ENCODE assay signal across 21 mouse cellular contexts in genomic region chr14:23244446-23244845, GRCm38 (mm10).
DNase-seq lines count a peak whose midpoint lies in the region; ATAC-seq lines count a peak whose summit lies in the region.
"Had no signal": no experiment of that assay in that cellular context is flagged by ENCODE, and none has a peak within 500 bp of the region (broad histone marks: within the 10 kb centered on the region; RNA-seq: fewer than 3 reads in every experiment).

No protein-coding gene starts in this region.

- peak overlapping the region; percentile 96 for H3K27ac ChIP-seq in heart, embryonic 13.5 days (replicated peaks)
- H3K27ac ChIP-seq: hindbrain, embryonic 12.5 days; midbrain, embryonic 13.5 days; stomach, embryonic 15.5 days had no signal

- DNase-seq in heart, postnatal 25 days (ENCODE audit: low spot score), result no peak
- DNase-seq in kidney, postnatal 10 days, result peak; percentile 42
- no peak for DNase-seq in kidney, postnatal 25 days
- peak; percentile 44 for DNase-seq in kidney, postnatal 14 days
- DNase-seq in adrenal gland, adult 2 months, result no peak
- DNase-seq: adrenal gland, postnatal 14 days; cerebellum, adult 8-10 months; gastrocnemius, postnatal 36 days; layer of hippocampus, postnatal 36 days; left cerebral cortex, postnatal 4 days; lung, postnatal 4 days; right cerebral cortex, adult 18-20 months; spleen, adult 18-20 months; thymus, postnatal 14 days had no signal

- no peak for ATAC-seq in heart, embryonic 13.5 days (ENCODE audit: extremely low read depth, insufficient number of reproducible peaks, low FRiP score, low TSS enrichment)
- ATAC-seq in erythroid progenitor cell, adult 5-6 weeks (replicated peaks; ENCODE audit: low FRiP score, poor library complexity, severe bottlenecking), result no peak
- ATAC-seq: CD4-positive, CD25-positive, alpha-beta regulatory T cell, adult 4 months; intestine, postnatal 0 days; midbrain, embryonic 13.5 days had no signal

- H3K36me3 ChIP-seq in heart, embryonic 13.5 days, result no peaks in the 10 kb centered on the region
- H3K36me3 ChIP-seq: hindbrain, embryonic 12.5 days; midbrain, embryonic 13.5 days; stomach, embryonic 15.5 days had no signal

- no peaks in the 10 kb centered on the region for H3K27me3 ChIP-seq in heart, embryonic 13.5 days (replicated peaks)
- H3K27me3 ChIP-seq: hindbrain, embryonic 12.5 days; midbrain, embryonic 13.5 days; stomach, embryonic 15.5 days had no signal

- no peak overlapping the region for H3K4me3 ChIP-seq in heart, embryonic 13.5 days
- H3K4me3 ChIP-seq: hindbrain, embryonic 12.5 days; midbrain, embryonic 13.5 days; stomach, embryonic 15.5 days had no signal

- WGBS in heart, embryonic 13.5 days, result 69% methylated on average over 5 of the region's 5 CpGs

- H3K9ac ChIP-seq in heart, embryonic 13.5 days, result 0 out of 2 replicates have a peak overlapping the region, but pooled peaks have one; percentile 37
- H3K9ac ChIP-seq: hindbrain, embryonic 12.5 days; midbrain, embryonic 13.5 days; stomach, embryonic 15.5 days had no signal

- intact Hi-C loops in heart, postnatal 25 days (cut with DNase I), result no loop called here

- H3K4me2 ChIP-seq in heart, embryonic 13.5 days, result peak overlapping the region; percentile 31
- H3K4me2 ChIP-seq: hindbrain, embryonic 12.5 days; midbrain, embryonic 13.5 days; stomach, embryonic 15.5 days had no signal

- peaks cover 20% of the 10 kb centered on the region for H3K4me1 ChIP-seq in heart, embryonic 13.5 days
- H3K4me1 ChIP-seq: hindbrain, embryonic 12.5 days; midbrain, embryonic 13.5 days; stomach, embryonic 15.5 days had no signal

- no peaks in the 10 kb centered on the region for H3K9me3 ChIP-seq in heart, embryonic 13.5 days
- H3K9me3 ChIP-seq: hindbrain, embryonic 12.5 days; midbrain, embryonic 13.5 days; stomach, embryonic 15.5 days had no signal

Comparison
In these comparisons a context has a peak if more than half of its experiments do, and no peak if none do; other contexts are left out.
1. DNase-seq: peak in kidney, postnatal 10 days (single experiment) and kidney, postnatal 14 days (single experiment); none in heart, postnatal 25 days (single experiment), kidney, postnatal 25 days (0 of 2) and adrenal gland, adult 2 months (single experiment).